Mouse (Mus musculus) C3H10T1/2 (cell line): ENCODE results near the gene Pank4. TPM values are rescaled to one million over a fixed set of nuclear protein-coding genes. Genes with fewer than 3 reads are reported as not detected.

ENCODE experiments used
- polyA plus RNA-seq, 2 experiments: library from polyadenylated mRNA; unstranded; fragments of >200 nt; fragmentation: generic; extraction: Trizol; gene quantifications; one replicate each; pipeline ENCODE4 v1.2.1; 2012; ENCODE audit warnings: missing spikeins in 2 of 2

Pank4 gene
- polyA plus RNA-seq = 10 to 100 TPM in 1 of 2 experiments, 1 to 10 TPM in 1; 7.6 to 20.0 TPM

DNA sequence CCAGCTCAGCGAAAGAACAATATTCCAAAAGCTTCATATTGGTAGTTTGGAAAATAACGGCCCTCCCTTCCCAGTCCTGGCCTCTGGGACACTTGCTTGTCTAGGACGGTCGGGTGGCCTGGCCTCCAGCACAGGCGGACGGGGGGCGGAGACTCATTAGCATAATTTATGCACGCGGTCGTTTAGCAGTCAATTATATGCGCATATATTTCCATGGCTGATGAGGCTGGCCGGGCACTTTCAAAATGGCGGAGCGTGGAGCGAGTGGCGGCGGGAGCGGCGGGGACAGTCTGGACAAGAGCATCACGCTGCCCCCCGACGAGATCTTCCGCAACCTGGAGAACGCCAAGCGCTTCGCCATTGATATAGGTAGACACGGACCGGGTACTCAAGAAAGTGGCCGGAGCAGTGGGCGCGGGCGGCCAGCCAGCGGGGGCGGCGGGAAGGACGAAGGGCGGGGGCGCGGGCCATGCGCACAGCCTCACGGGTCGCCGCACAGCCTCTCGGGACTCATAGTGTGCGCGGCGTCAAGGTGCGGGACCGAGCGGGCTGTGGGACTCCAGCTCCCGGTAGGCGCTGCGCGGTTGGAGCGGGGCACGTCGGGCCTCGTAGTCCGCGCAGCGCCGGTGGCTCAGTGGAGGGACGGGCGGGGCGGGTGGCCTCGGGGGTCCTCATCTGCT lies at the start of gene Pank4:
Pank4 (plus strand) TSS at position 223 of the 680 bp plus-strand sequence.

DNA sequence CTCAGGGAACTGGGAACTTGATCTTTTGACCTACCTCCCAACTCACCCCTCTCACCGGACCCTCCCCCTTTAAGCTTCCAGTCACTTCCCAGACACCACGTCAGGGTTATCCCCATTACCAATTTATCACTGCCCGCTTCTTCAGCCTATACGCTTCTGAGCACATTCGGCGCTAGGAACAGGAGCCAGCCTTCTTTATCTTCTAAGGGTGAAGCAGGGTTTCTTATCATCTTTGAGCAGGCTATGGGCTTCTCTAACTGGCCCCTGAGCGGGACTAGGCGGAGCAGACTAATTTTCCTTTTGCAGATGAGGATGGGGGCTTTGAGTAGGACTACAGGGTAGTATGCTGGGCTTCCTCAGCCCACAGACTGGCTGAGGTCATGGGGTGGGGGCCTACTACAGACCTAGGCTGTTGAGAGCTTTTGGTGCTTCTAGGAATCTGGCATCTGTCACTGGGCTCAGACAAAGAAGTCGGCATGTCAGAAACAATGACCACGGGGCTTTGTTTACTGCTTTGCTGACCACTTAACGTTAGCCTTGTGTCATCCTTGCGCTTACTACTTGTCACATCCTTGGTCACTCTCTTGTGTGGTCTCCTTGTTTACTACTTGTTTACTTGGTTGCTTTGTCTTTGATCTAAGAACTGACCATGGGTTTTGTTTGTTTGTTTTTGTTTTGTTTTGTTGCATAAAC lies 35.4 kb upstream of the Pank4 start, which contains the start of gene Tnfrsf14:
Tnfrsf14 (minus strand) TSS at position 169 of the 693 bp plus-strand sequence.

DNA sequence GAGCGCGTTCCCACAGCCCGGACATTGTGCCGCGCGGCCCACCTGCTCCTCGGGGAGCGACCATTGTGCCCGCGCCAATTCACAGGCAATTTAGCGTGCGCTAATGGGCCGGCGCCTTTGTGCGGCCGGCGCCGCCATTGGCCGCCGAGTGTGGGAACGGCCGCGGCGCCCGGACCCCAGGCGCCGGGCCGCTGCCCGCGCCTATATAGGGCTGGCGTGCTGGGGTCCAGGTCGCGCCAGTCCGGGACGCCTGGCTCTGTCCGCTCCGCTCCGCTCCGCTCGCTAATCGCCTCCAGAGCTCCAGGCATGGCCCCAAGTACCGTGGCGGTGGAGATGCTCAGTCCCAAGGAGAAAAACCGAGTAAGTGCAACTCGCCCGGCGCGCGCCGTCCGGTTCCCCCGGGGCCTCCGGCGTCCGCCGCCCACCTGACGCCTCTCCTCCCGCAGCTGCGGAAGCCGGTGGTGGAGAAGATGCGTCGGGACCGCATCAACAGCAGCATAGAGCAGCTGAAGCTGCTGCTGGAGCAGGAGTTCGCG lies 3.2 kb upstream of the Pank4 start, which contains the start of gene Hes5:
Hes5 (plus strand) TSS at position 234 of the 536 bp plus-strand sequence.

Other genes with a start within 250 kb of the Pank4 start
- gene Ttc34, start 126.7 kb upstream of the Pank4 start, polyA plus RNA-seq = not detected
- gene Mmel1, start 94.5 kb upstream of the Pank4 start, polyA plus RNA-seq = under 1 TPM; 0.05 to 0.06 TPM
- under 1 TPM in 1 of 2 experiments, not detected in 1; 0.05 TPM for gene Fam213b, start 65.0 kb upstream of the Pank4 start, polyA plus RNA-seq
- 1 to 10 TPM in 1 of 2 experiments, not detected in 1; 4.8 TPM for gene Tnfrsf14, start 35.6 kb upstream of the Pank4 start, polyA plus RNA-seq
- not detected for gene Hes5, start 3.2 kb upstream of the Pank4 start, polyA plus RNA-seq
- under 1 TPM; 0.06 to 0.25 TPM for gene Plch2, start 92.7 kb downstream of the Pank4 start, polyA plus RNA-seq
- gene Pex10, start 102.9 kb downstream of the Pank4 start, polyA plus RNA-seq = 1 to 10 TPM; 7.1 to 9.7 TPM
- gene Rer1, start 122.3 kb downstream of the Pank4 start, polyA plus RNA-seq = 10 to 100 TPM; 59.3 to 90.2 TPM
- gene Morn1, start 122.5 kb downstream of the Pank4 start, polyA plus RNA-seq = 1 to 10 TPM in 1 of 2 experiments, under 1 TPM in 1; 0.71 to 2.8 TPM